Mouse (Mus musculus): ENCODE data around the gene Armc2.

- TF ChIP-seq CTCF (IDR thresholded peaks at IDR 0.05; ENCODE audit: extremely low read depth, insufficient read depth, insufficient read length, insufficient replicate concordance) (no peak), POLR2A (IDR thresholded peaks at IDR 0.05; ENCODE audit: low read depth, low read length) (no peak)
These were observed 29.3 kb downstream of the Armc2 start for GRCm38 (mm10) chr10:41988930-41989329.
